Mouse (Mus musculus): ENCODE results near the gene Pcgf1.

- no peak for TF ChIP-seq GATA1 (IDR thresholded peaks at IDR 0.05; ENCODE audit: borderline replicate concordance, low read length)
- TF ChIP-seq FLI1 (IDR thresholded peaks at IDR 0.05; ENCODE audit: low read length): no peak
These were observed 24.3 kb upstream of the Pcgf1 start for GRCm38 (mm10) chr6:83053136-83053960.
